Comparison of ENCODE assay signal across 9 mouse cellular contexts in genomic region chr13:60110079-60110846, GRCm38 (mm10).
A peak's percentile ranks its signal among the peaks of the same experiment; 100 is the strongest.
DNase-seq lines count a peak whose midpoint lies in the region; ATAC-seq lines count a peak whose summit lies in the region.
"Had no signal": no experiment of that assay in that cellular context is flagged by ENCODE, and none has a peak within 500 bp of the region (broad histone marks: within the 10 kb centered on the region; RNA-seq: fewer than 3 reads in every experiment).

No protein-coding gene starts in this region.

- no peak overlapping the region for H3K9ac ChIP-seq in embryonic facial prominence, embryonic 12.5 days
- H3K9ac ChIP-seq in heart, embryonic 11.5 days (ENCODE audit: low read depth, low read length) = no peak overlapping the region
- H3K9ac ChIP-seq in liver, embryonic 15.5 days = no peak overlapping the region

- H3K4me2 ChIP-seq in embryonic facial prominence, embryonic 12.5 days (replicated peaks) = peak overlapping the region; percentile 14
- H3K4me2 ChIP-seq in heart, embryonic 11.5 days = peak overlapping the region; percentile 49
- 0 out of 2 replicates have a peak overlapping the region, but pooled peaks have one; percentile 11 for H3K4me2 ChIP-seq in liver, embryonic 15.5 days

- peak; percentile 11 for DNase-seq in right cerebral cortex, adult 18-20 months
- no peak for DNase-seq in right cerebral cortex, postnatal 25 days
- DNase-seq in kidney, adult 9 months = peak; percentile 97
- peak; percentile 35 for DNase-seq in ovary, postnatal 10 days (ENCODE audit: low spot score)
- no peak for DNase-seq in frontal cortex, postnatal 25 days (ENCODE audit: low spot score in 2 of 2)

- H3K27ac ChIP-seq in embryonic facial prominence, embryonic 12.5 days = peak overlapping the region; percentile 85
- H3K27ac ChIP-seq in heart, embryonic 11.5 days (ENCODE audit: low read depth, low read length) = peak overlapping the region; percentile 74
- H3K27ac ChIP-seq in liver, embryonic 15.5 days (replicated peaks) = no peak overlapping the region
- H3K27ac ChIP-seq: macrophage had no signal

- H3K36me3 ChIP-seq in embryonic facial prominence, embryonic 12.5 days = no peaks in the 10 kb centered on the region
- no peaks in the 10 kb centered on the region for H3K36me3 ChIP-seq in heart, embryonic 11.5 days (ENCODE audit: control insufficient read depth, insufficient read depth, low read length)
- H3K36me3 ChIP-seq in liver, embryonic 15.5 days (replicated peaks) = no peaks in the 10 kb centered on the region

- WGBS in embryonic facial prominence, embryonic 12.5 days = 1% methylated on average over 11 of the region's 11 CpGs
- WGBS in heart, embryonic 11.5 days (ENCODE audit: insufficient replicate concordance) = 11% methylated on average over 11 of the region's 11 CpGs
- 17% methylated on average over 11 of the region's 11 CpGs for WGBS in liver, embryonic 15.5 days (ENCODE audit: insufficient replicate concordance)

- no peaks in the 10 kb centered on the region for H3K27me3 ChIP-seq in embryonic facial prominence, embryonic 12.5 days
- no peaks in the 10 kb centered on the region for H3K27me3 ChIP-seq in heart, embryonic 11.5 days (ENCODE audit: control insufficient read depth, insufficient read depth, low read length)
- no peaks in the 10 kb centered on the region for H3K27me3 ChIP-seq in liver, embryonic 15.5 days

- H3K4me1 ChIP-seq in embryonic facial prominence, embryonic 12.5 days = peaks cover 21% of the 10 kb centered on the region
- peaks cover 5% of the 10 kb centered on the region for H3K4me1 ChIP-seq in heart, embryonic 11.5 days (ENCODE audit: control insufficient read depth, insufficient read depth, low read length)
- H3K4me1 ChIP-seq in liver, embryonic 15.5 days (replicated peaks) = peaks cover 3% of the 10 kb centered on the region; the same call in 1 of the 2 replicates

- no peak overlapping the region for H3K4me3 ChIP-seq in embryonic facial prominence, embryonic 12.5 days
- H3K4me3 ChIP-seq in heart, embryonic 11.5 days (ENCODE audit: low read depth, low read length) = no peak overlapping the region
- H3K4me3 ChIP-seq in liver, embryonic 15.5 days (replicated peaks) = no peak overlapping the region

- peak; percentile 91 for ATAC-seq in embryonic facial prominence, embryonic 12.5 days (ENCODE audit: insufficient number of reproducible peaks, insufficient read depth, low FRiP score, low TSS enrichment)
- ATAC-seq in heart, embryonic 11.5 days (replicated peaks; ENCODE audit: insufficient number of reproducible peaks, low FRiP score, low TSS enrichment) = no peak
- peak; percentile 79 for ATAC-seq in liver, embryonic 15.5 days (ENCODE audit: insufficient read depth)

- H3K9me3 ChIP-seq in embryonic facial prominence, embryonic 12.5 days = no peaks in the 10 kb centered on the region
- H3K9me3 ChIP-seq in heart, embryonic 11.5 days (replicated peaks; ENCODE audit: control insufficient read depth, low read length) = no peaks in the 10 kb centered on the region
- no peaks in the 10 kb centered on the region for H3K9me3 ChIP-seq in liver, embryonic 15.5 days (replicated peaks)

Comparison
In these comparisons a context has a peak if more than half of its experiments do, and no peak if none do; other contexts are left out.
1. DNase-seq: peak in right cerebral cortex, adult 18-20 months (single experiment), kidney, adult 9 months (single experiment) and ovary, postnatal 10 days (single experiment); none in right cerebral cortex, postnatal 25 days (single experiment) and frontal cortex, postnatal 25 days (0 of 2).
2. Peak in every context shown above with its lines, with median percentiles within 50 percentile points of each other: H3K4me2 ChIP-seq.